Mouse (Mus musculus) G1E (cell line): ENCODE measurements at regions not wholly inside any gene's neighbourhood (a gene's known extent, or its start where the extent isn't known, plus 50 kb on each side); places are given as distances from the start of the nearest gene placed in this dataset.

Experiments
- CTCF ChIP-seq: IDR thresholded peaks from 2 replicates; pipeline ENCODE4 v1.5.1; 2012; ENCODE audit warnings: low read depth, low read length, inconsistent platforms, mixed read lengths
- POLR2AphosphoS5 ChIP-seq: IDR thresholded peaks from 2 replicates; pipeline ENCODE4 v1.6.1; 2012; ENCODE audit warnings: low read depth, low read length, inconsistent platforms; ENCODE audit not compliant: insufficient replicate concordance

DNA sequence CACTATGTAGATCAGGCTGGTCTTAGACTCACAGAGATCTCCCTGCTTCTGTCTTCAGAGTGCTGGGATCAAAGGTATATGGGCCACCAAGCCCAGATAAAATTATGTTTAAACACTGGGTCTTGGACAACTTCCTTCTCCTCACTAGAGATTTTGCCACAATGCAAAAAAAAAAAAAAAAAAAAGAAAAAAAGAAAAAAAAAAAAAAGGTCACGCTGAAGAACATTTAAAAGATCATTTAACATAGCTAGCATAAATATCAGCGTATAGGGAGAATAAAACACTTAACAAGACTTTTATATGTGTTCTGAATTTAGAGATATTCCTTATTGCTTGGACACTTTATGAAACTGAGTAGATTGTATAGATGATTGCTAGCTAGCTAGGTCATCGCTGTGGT, 137.1 kb upstream of the Slc38a2 start:
- TF ChIP-seq POLR2AphosphoS5 = no peak
- TF ChIP-seq CTCF = no peak
